Mouse (Mus musculus) lung, embryonic 16.5 days (tissue): Measurements from ENCODE around the gene Efcab9. TPM values are rescaled to one million over a fixed set of nuclear protein-coding genes. Genes with fewer than 3 reads are reported as not detected.

Experiments used
- ATAC-seq: fragments of 200-750 bp; cut with Nextera tagmentation; 2 replicates; pipeline ENCODE4 v1.8.0; 2017; ENCODE audit warnings: low read depth, mild to moderate bottlenecking, moderate library complexity
- H3K27ac ChIP-seq: fragments of 300-500 bp; sonication (generic); 2 replicates; pipeline ENCODE4 v1.5.1; 2014; ENCODE audit warnings: mild to moderate bottlenecking, control low read depth, low read length
- H3K27me3 ChIP-seq: fragments of 300-500 bp; sonication (generic); 2 replicates; pipeline ENCODE4 v1.6.1; 2014; ENCODE audit warnings: low read depth, low read length, mixed read lengths; ENCODE audit not compliant: control insufficient read depth, insufficient read depth
- H3K36me3 ChIP-seq: fragments of 300-500 bp; sonication (generic); 2 replicates; pipeline ENCODE4 v1.6.1; 2014; ENCODE audit warnings: low read length; ENCODE audit not compliant: control insufficient read depth, insufficient read depth
- H3K4me1 ChIP-seq: fragments of 300-500 bp; sonication (generic); replicated peaks from 2 replicates; pipeline ENCODE4 v1.6.1; 2014; ENCODE audit warnings: low read length, mixed read lengths; ENCODE audit not compliant: control insufficient read depth, insufficient read depth
- H3K4me2 ChIP-seq: fragments of 300-500 bp; sonication (generic); 2 replicates; pipeline ENCODE4 v1.6.1; 2014; ENCODE audit warnings: low read depth, low read length, control low read depth
- H3K4me3 ChIP-seq: fragments of 300-500 bp; sonication (generic); 2 replicates; pipeline ENCODE4 v1.5.1; 2014; ENCODE audit warnings: mild to moderate bottlenecking, low read length, control low read depth
- H3K9ac ChIP-seq: fragments of 300-500 bp; sonication (generic); 2 replicates; pipeline ENCODE4 v1.6.1; 2014; ENCODE audit warnings: low read length, control low read depth
- H3K9me3 ChIP-seq: fragments of 300-500 bp; sonication (generic); 2 replicates; pipeline ENCODE4 v1.6.1; 2016; ENCODE audit warnings: low read length; ENCODE audit not compliant: control insufficient read depth
- WGBS: fragments of 180-500 bp; shearing (Covaris S2); extraction: QIAGEN DNeasy Blood & Tissue Kit; methylation state at CpG from one replicate; pipeline ENCODE4 v1.1.7; 2014; 5-methylcytosine and 5-hydroxymethylcytosine counted together
- polyA plus RNA-seq: library from polyadenylated mRNA; unstranded; fragments of >200 nt; fragmentation: Nextera tagmentation; extraction: Ambion mirVana; gene quantifications from 2 replicates; pipeline ENCODE4 v1.2.1, GENCODE M21; 2015

Gene Efcab9
- polyA plus RNA-seq, 1 experiment from 2014 or later = 0.79 TPM

GRCm38 (mm10) chr11:32534453-32535075, 2.7 kb upstream of the Efcab9 start:
- 69% methylated on average over 7 of the region's 7 CpGs for WGBS
- no peaks in the 10 kb centered on the region for H3K36me3 ChIP-seq
- H3K4me2 ChIP-seq = peak overlapping the region; percentile 99
- H3K9ac ChIP-seq = no peak overlapping the region
- peak overlapping the region; percentile 77; the same call in 1 of the 2 replicates for H3K4me3 ChIP-seq
- no peaks in the 10 kb centered on the region for H3K9me3 ChIP-seq
- no peak overlapping the region for H3K27ac ChIP-seq
- H3K4me1 ChIP-seq = peaks cover 24% of the 10 kb centered on the region
- H3K27me3 ChIP-seq = no peaks in the 10 kb centered on the region
- no peak for ATAC-seq

GRCm38 (mm10) chr11:32533482-32534261, 1.8 kb upstream of the Efcab9 start:
- Histone ChIP-seq H3K4me1 (peaks cover 19% of the 10 kb centered on the region), H3K27ac (no peak overlapping the region), H3K4me2 (peak overlapping the region; percentile 99), H3K27me3 (no peaks in the 10 kb centered on the region), H3K9ac (peak overlapping the region; percentile 68), H3K4me3 (peak overlapping the region; percentile 77), H3K36me3 (no peaks in the 10 kb centered on the region), H3K9me3 (no peaks in the 10 kb centered on the region)
- ATAC-seq = peak; percentile 31
- WGBS = 2% methylated on average over 24 of the region's 24 CpGs

- peak within 1 kb of the TSS; percentile 77 for H3K4me3 ChIP-seq
- H3K9ac ChIP-seq = peak within 1 kb of the TSS; percentile 75
- H3K27ac ChIP-seq = 0 out of 2 replicates have a peak within 1 kb of the TSS, but pooled peaks have one; percentile 20
- peak within 1 kb of the TSS; percentile 99 for H3K4me2 ChIP-seq
- no peaks in the 10 kb centered on the region; the same call in 1 of the 2 replicates for H3K36me3 ChIP-seq
- peaks cover 18% of the 10 kb centered on the region for H3K4me1 ChIP-seq
- H3K27me3 ChIP-seq = no peaks in the 10 kb centered on the region
- peak; percentile 98 for ATAC-seq
- under 1% methylated on average over 56 of the region's 82 CpGs for WGBS
- no peaks in the 10 kb centered on the region for H3K9me3 ChIP-seq
Measured at GRCm38 (mm10) chr11:32532765-32533481, 1.0 kb upstream of the Efcab9 start, which contains the start of gene Stk10. Gene Stk10, plus strand, starts transcription at chr11:32533305.

GRCm38 (mm10) chr11:32530151-32530550, 1.7 kb downstream of the Efcab9 start:
- H3K4me1 ChIP-seq = peaks cover 18% of the 10 kb centered on the region
- H3K36me3 ChIP-seq = no peaks in the 10 kb centered on the region; the same call in none of the 2 replicates
- H3K4me3 ChIP-seq = no peak overlapping the region
- no peaks in the 10 kb centered on the region for H3K27me3 ChIP-seq
- no peaks in the 10 kb centered on the region for H3K9me3 ChIP-seq
- H3K27ac ChIP-seq = no peak overlapping the region
- H3K9ac ChIP-seq = no peak overlapping the region
- no peak for ATAC-seq
- no peak overlapping the region for H3K4me2 ChIP-seq
- 77% methylated on average over 1 of the region's 1 CpGs for WGBS

- ATAC-seq = no peak
- no peak overlapping the region for H3K4me2 ChIP-seq
Measured at GRCm38 (mm10) chr11:32527006-32527405, 4.9 kb downstream of the Efcab9 start.

GRCm38 (mm10) chr11:32524122-32524920, 7.6 kb downstream of the Efcab9 start:
- Histone ChIP-seq H3K4me2 (no peak overlapping the region), H3K9ac (no peak overlapping the region), H3K27ac (no peak overlapping the region), H3K27me3 (no peaks in the 10 kb centered on the region), H3K4me3 (no peak overlapping the region), H3K9me3 (no peaks in the 10 kb centered on the region), H3K36me3 (no peaks in the 10 kb centered on the region; the same call in none of the 2 replicates), H3K4me1 (no peaks in the 10 kb centered on the region)
- 84% methylated on average over 11 of the region's 11 CpGs for WGBS
- ATAC-seq = no peak

More at GRCm38 (mm10) chr11:32527006-32527405, 4.9 kb downstream of the Efcab9 start:
- Histone ChIP-seq H3K4me1 (peaks cover 1% of the 10 kb centered on the region; the same call in 1 of the 2 replicates), H3K27ac (no peak overlapping the region), H3K4me3 (no peak overlapping the region), H3K9me3 (no peaks in the 10 kb centered on the region), H3K9ac (no peak overlapping the region), H3K27me3 (no peaks in the 10 kb centered on the region), H3K36me3 (no peaks in the 10 kb centered on the region; the same call in none of the 2 replicates)
- WGBS = 81% methylated on average over 4 of the region's 4 CpGs

- peaks cover 6% of the 10 kb centered on the region; the same call in 1 of the 2 replicates for H3K36me3 ChIP-seq
- 84% methylated on average over 2 of the region's 2 CpGs for WGBS
- no peak for ATAC-seq
Measured at GRCm38 (mm10) chr11:32521246-32521645, 10.6 kb downstream of the Efcab9 start.

GRCm38 (mm10) chr11:32519354-32519753, 12.5 kb downstream of the Efcab9 start:
- H3K4me1 ChIP-seq = no peaks in the 10 kb centered on the region
- no peaks in the 10 kb centered on the region for H3K27me3 ChIP-seq
- no peaks in the 10 kb centered on the region for H3K9me3 ChIP-seq
- H3K9ac ChIP-seq = no peak overlapping the region
- H3K27ac ChIP-seq = no peak overlapping the region
- H3K36me3 ChIP-seq = peaks cover 10% of the 10 kb centered on the region
- 86% methylated on average over 1 of the region's 1 CpGs for WGBS
- H3K4me3 ChIP-seq = no peak overlapping the region
- ATAC-seq = no peak
- H3K4me2 ChIP-seq = no peak overlapping the region

More at GRCm38 (mm10) chr11:32521246-32521645, 10.6 kb downstream of the Efcab9 start:
- no peak overlapping the region for H3K27ac ChIP-seq
- no peak overlapping the region for H3K4me3 ChIP-seq
- H3K4me1 ChIP-seq = no peaks in the 10 kb centered on the region
- no peak overlapping the region for H3K9ac ChIP-seq
- no peak overlapping the region for H3K4me2 ChIP-seq
- no peaks in the 10 kb centered on the region for H3K9me3 ChIP-seq
- H3K27me3 ChIP-seq = no peaks in the 10 kb centered on the region
